Mouse (Mus musculus) WW6 (cell line): ENCODE measurements around the gene 1700030K09Rik.

Experiments
- DNase-seq: peaks from one replicate; pipeline ENCODE4 v3.0.0-alpha.2; 2013; ENCODE audit warnings: low read depth, low spot score

1700030K09Rik gene

GRCm38 (mm10) chr8:72459881-72460533 lies 16.3 kb downstream of the 1700030K09Rik start:
- no peak for DNase-seq

GRCm38 (mm10) chr8:72464211-72464610 lies 20.5 kb downstream of the 1700030K09Rik start:
- DNase-seq: no peak

GRCm38 (mm10) chr8:72469243-72469642 lies 25.6 kb downstream of the 1700030K09Rik start:
- DNase-seq: no peak

GRCm38 (mm10) chr8:72469984-72470383 lies 26.3 kb downstream of the 1700030K09Rik start:
- no peak for DNase-seq

GRCm38 (mm10) chr8:72470684-72471083 lies 27.0 kb downstream of the 1700030K09Rik start:
- no peak for DNase-seq

GRCm38 (mm10) chr8:72474826-72475546 lies 31.3 kb downstream of the 1700030K09Rik start, which contains the start of gene Cherp:
TSS of gene Cherp (minus strand) at chr8:72475226.
- DNase-seq: peak; percentile 99

GRCm38 (mm10) chr8:72485456-72486199 lies 41.9 kb downstream of the 1700030K09Rik start:
- no peak for DNase-seq

- DNase-seq: no peak
Observed at GRCm38 (mm10) chr8:72487014-72487413, 43.3 kb downstream of the 1700030K09Rik start.

- DNase-seq: no peak
Observed at GRCm38 (mm10) chr8:72491017-72491416, 47.3 kb downstream of the 1700030K09Rik start.

- peak; percentile 33 for DNase-seq
Observed at GRCm38 (mm10) chr8:72491680-72492621, 48.3 kb downstream of the 1700030K09Rik start, which contains the start of gene Slc35e1. TSS of gene Slc35e1 (minus strand) at chr8:72492614.

- peak; percentile 100 for DNase-seq
Observed at GRCm38 (mm10) chr8:72492622-72493081, 49.0 kb downstream of the 1700030K09Rik start.

GRCm38 (mm10) chr8:72493381-72493780 lies 49.7 kb downstream of the 1700030K09Rik start:
- no peak for DNase-seq

GRCm38 (mm10) chr8:72495411-72496111 lies 51.9 kb downstream of the 1700030K09Rik start:
- DNase-seq: no peak

GRCm38 (mm10) chr8:72496217-72496616 lies 52.5 kb downstream of the 1700030K09Rik start:
- no peak for DNase-seq

- no peak for DNase-seq
Observed at GRCm38 (mm10) chr8:72497911-72498310, 54.2 kb downstream of the 1700030K09Rik start.

GRCm38 (mm10) chr8:72498527-72498926 lies 54.8 kb downstream of the 1700030K09Rik start:
- DNase-seq: no peak

- no peak for DNase-seq
Observed at GRCm38 (mm10) chr8:72499521-72500284, 56.0 kb downstream of the 1700030K09Rik start.

GRCm38 (mm10) chr8:72500521-72500931 lies 56.8 kb downstream of the 1700030K09Rik start:
- no peak for DNase-seq

- DNase-seq: no peak
Observed at GRCm38 (mm10) chr8:72504137-72504536, 60.5 kb downstream of the 1700030K09Rik start.
